Mouse (Mus musculus) forebrain, embryonic 16.5 days (tissue): ENCODE data around the gene Sorl1. TPM values are rescaled to one million over a fixed set of nuclear protein-coding genes. Genes with fewer than 3 reads are reported as not detected.

Source experiments
- ATAC-seq: fragments of 200-750 bp; cut with Nextera tagmentation; 2 replicates; pipeline ENCODE4 v1.8.0; 2017; ENCODE audit warnings: mild to moderate bottlenecking, moderate library complexity
- H3K27ac ChIP-seq: fragments of 300-500 bp; sonication (generic); 2 replicates; pipeline ENCODE4 v1.5.1; 2014; ENCODE audit warnings: low read length, control low read depth
- H3K27me3 ChIP-seq: fragments of 300-500 bp; sonication (generic); replicated peaks from 2 replicates; pipeline ENCODE4 v1.6.1; 2014; ENCODE audit warnings: low read length; ENCODE audit not compliant: control insufficient read depth, insufficient read depth
- H3K36me3 ChIP-seq: fragments of 300-500 bp; sonication (generic); 2 replicates; pipeline ENCODE4 v1.6.1; 2014; ENCODE audit not compliant: control insufficient read depth, insufficient read depth
- H3K4me1 ChIP-seq: fragments of 300-500 bp; sonication (generic); replicated peaks from 2 replicates; pipeline ENCODE4 v1.6.1; 2014; ENCODE audit warnings: low read length; ENCODE audit not compliant: control insufficient read depth, insufficient read depth
- H3K4me2 ChIP-seq: fragments of 300-500 bp; sonication (generic); 2 replicates; pipeline ENCODE4 v1.6.1; 2014; ENCODE audit warnings: mild to moderate bottlenecking, low read length, control low read depth
- H3K4me3 ChIP-seq: fragments of 300-500 bp; sonication (generic); replicated peaks from 2 replicates; pipeline ENCODE4 v1.5.1; 2014; ENCODE audit warnings: mild to moderate bottlenecking, low read length, control low read depth
- H3K9ac ChIP-seq: fragments of 300-500 bp; sonication (generic); replicated peaks from 2 replicates; pipeline ENCODE4 v1.6.1; 2014; ENCODE audit warnings: low read depth, low read length, control low read depth
- H3K9me3 ChIP-seq: fragments of 300-500 bp; sonication (generic); 2 replicates; pipeline ENCODE4 v1.6.1; 2016; ENCODE audit warnings: low read length; ENCODE audit not compliant: control insufficient read depth
- WGBS: fragments of 180-500 bp; shearing (Covaris S2); extraction: QIAGEN DNeasy Blood & Tissue Kit; methylation state at CpG from one replicate; pipeline ENCODE4 v1.1.7; 2014; 5-methylcytosine and 5-hydroxymethylcytosine counted together
- polyA plus RNA-seq: library from polyadenylated mRNA; unstranded; fragments of >200 nt; fragmentation: Nextera tagmentation; extraction: Ambion mirVana; gene quantifications from 2 replicates; pipeline ENCODE4 v1.2.1, GENCODE M21; 2015

Gene Sorl1
- polyA plus RNA-seq, 1 experiment from 2014 or later: 14.6 TPM

DNA sequence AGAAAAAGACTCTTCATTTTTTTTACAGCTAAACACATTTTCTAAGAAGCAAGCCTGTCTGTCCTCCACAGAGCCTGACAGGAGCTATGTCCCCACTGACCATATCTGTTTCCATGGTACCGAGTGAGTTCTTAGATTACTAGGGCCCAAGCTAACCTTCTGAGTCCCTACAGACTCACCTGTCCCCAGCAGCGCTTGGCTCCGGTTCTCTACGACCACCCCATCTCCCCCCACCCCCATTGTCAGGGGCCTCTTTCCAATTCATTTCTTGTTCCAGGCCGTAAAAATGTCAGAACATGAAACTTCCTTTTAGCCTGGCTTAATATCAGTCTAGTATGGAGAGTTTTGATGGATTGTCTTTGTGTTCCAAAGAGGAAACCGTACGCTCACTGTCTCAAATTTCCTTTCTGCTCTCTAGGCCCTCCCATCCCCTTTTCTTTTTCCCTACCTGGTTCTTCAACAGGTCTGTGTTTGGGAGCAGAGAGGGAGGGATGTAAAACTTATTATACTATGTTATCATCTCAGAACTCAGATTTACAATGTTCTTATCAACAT, 171.4 kb downstream of the Sorl1 start:
- no peaks in the 10 kb centered on the region for H3K36me3 ChIP-seq
- H3K4me2 ChIP-seq: peak overlapping the region; percentile 80
- peak overlapping the region; percentile 95 for H3K27ac ChIP-seq
- peak overlapping the region; percentile 60 for H3K9ac ChIP-seq
- H3K4me1 ChIP-seq: peaks cover 46% of the 10 kb centered on the region
- H3K9me3 ChIP-seq: no peaks in the 10 kb centered on the region
- no peaks in the 10 kb centered on the region for H3K27me3 ChIP-seq
- H3K4me3 ChIP-seq: no peak overlapping the region
- WGBS: 64% methylated on average over 7 of the region's 7 CpGs
- ATAC-seq: no peak

DNA sequence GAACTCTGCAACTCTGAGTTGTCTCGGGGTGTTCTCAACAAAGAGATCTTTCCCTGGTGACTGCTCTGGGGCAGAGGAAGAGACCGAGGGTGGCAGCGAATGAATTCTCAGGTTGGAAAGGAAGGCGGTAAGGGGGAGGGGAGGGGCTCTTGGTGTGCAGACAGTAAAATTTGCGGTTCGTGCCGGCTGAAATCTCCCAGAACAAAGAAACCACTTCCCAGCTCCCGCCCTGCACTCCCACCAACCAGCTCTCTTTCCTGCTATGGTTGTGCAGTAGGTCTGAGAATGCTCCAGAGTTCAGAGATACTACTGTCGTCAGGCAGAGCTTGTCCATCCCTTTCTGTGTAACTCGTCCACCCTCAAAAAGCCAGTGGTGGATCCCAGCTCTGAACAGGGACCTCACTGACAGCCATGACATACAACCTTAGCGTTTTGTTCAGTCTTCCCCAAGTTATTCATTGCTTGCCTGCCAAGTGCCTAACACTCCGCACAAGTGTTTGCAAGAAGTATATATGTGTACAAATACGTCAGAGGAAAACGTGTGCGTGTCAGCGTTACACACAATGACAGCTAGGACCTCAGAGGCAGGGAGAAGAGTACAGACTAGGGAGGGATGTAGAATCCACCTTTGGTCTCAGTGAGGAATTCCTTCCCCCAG, 172.5 kb downstream of the Sorl1 start:
- Histone ChIP-seq H3K4me3 (peak overlapping the region; percentile 49), H3K9me3 (no peaks in the 10 kb centered on the region), H3K36me3 (no peaks in the 10 kb centered on the region), H3K9ac (peak overlapping the region; percentile 60), H3K27ac (peak overlapping the region; percentile 95), H3K4me2 (peak overlapping the region; percentile 80), H3K27me3 (no peaks in the 10 kb centered on the region), H3K4me1 (peaks cover 46% of the 10 kb centered on the region)
- ATAC-seq: peak; percentile 66
- WGBS: 5% methylated on average over 16 of the region's 16 CpGs

DNA sequence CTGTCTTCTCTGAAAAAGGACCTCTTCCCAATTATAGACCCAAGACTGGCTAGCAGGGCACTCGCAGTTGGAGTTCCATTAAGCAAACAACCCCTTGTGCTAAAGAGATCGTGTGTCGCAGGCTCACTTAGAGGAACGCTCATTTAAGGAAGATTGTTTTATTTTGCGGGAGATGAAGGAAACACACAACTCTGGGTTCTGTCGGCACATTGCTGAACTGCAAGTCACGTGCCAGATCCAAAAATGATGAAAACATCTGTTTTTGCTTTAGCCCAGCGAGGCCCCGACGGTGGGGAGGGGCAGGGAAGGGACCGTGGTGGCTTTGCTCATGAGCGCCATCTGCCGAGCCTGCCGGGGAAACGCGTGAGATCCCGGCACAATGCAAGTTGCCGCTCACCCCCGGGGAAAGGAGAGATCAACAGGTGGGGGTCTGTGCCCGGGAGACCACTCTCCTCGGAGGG, 173.1 kb downstream of the Sorl1 start:
- peak overlapping the region; percentile 60 for H3K9ac ChIP-seq
- H3K36me3 ChIP-seq: no peaks in the 10 kb centered on the region
- peaks cover 46% of the 10 kb centered on the region for H3K4me1 ChIP-seq
- peak overlapping the region; percentile 80 for H3K4me2 ChIP-seq
- peak; percentile 80 for ATAC-seq
- peak overlapping the region; percentile 49 for H3K4me3 ChIP-seq
- no peaks in the 10 kb centered on the region for H3K9me3 ChIP-seq
- H3K27me3 ChIP-seq: no peaks in the 10 kb centered on the region
- peak overlapping the region; percentile 95 for H3K27ac ChIP-seq
- under 1% methylated on average over 21 of the region's 21 CpGs for WGBS

DNA sequence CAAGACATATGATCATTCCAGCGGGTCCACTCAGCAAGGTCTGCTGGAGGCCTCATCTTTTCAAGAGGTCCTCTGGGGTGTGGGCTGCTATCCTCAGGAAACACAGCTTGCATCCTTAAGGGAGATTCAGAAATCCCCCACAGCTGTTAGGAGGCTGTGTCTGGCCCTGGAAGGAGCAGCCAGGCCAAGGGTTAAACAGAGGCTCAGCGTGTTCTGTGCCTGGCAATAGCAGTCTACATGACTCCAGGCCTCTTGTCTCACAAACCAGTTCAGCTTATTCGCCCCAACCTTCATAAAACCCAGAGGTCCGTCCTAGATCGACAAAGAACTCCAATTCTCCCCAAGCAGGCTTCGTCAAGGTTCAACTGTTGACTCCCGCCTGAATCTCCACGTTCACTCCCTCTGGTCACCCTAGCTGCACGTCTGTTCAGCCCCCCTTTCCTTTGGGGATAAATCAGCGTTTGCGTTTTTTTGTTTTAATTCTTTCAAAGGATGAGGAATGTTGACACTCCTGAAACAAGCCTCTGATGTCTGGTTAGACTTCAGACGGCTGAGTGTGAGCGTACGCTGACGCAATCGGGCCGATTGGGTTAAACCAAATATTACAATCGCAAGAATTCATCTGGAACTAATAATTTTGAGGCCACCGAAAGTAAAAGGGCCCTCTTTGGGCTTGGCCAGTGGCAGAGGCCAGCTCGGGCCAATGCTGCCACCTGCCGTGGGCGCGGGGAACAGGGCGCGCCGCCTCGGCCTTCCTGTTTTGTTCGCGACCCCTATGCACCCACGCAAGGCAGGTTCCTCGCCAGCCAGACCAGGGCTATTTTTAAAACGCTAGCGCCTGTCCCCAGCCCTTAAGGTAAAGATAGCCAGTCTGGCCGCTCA, 173.7 kb downstream of the Sorl1 start:
- Histone ChIP-seq H3K36me3 (no peaks in the 10 kb centered on the region), H3K9ac (peak overlapping the region; percentile 60), H3K27ac (peak overlapping the region; percentile 95), H3K4me3 (peak overlapping the region; percentile 49), H3K4me2 (peak overlapping the region; percentile 80), H3K9me3 (no peaks in the 10 kb centered on the region), H3K27me3 (no peaks in the 10 kb centered on the region), H3K4me1 (peaks cover 46% of the 10 kb centered on the region)
- peak; percentile 79 for ATAC-seq
- WGBS: 2% methylated on average over 34 of the region's 34 CpGs

DNA sequence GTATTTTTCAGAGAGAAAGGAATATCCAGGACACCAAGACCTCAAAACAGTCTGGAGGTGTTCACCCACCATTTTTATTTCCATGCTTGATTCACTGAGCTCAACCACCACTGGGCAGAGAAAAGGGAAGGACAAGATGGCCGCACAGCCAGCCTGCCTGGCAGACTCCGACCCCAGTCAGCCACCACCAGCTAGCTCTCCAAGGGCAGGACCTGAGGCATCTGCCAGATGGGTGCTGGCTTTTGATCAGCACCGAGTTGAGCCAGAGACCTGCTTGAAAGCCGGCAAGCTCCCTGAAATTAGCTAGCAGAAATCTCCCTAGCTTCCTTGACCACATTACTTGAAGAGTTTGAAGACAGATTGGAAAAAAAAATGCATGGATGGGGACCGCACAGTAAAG, 174.6 kb downstream of the Sorl1 start:
- Histone ChIP-seq H3K27ac (peak overlapping the region; percentile 95), H3K9ac (peak overlapping the region; percentile 60), H3K9me3 (no peaks in the 10 kb centered on the region), H3K4me1 (peaks cover 46% of the 10 kb centered on the region), H3K36me3 (no peaks in the 10 kb centered on the region), H3K4me2 (0 out of 2 replicates have a peak overlapping the region, but pooled peaks have one; percentile 80), H3K4me3 (no peak overlapping the region), H3K27me3 (no peaks in the 10 kb centered on the region)
- ATAC-seq: no peak
- 60% methylated on average over 5 of the region's 5 CpGs for WGBS

DNA sequence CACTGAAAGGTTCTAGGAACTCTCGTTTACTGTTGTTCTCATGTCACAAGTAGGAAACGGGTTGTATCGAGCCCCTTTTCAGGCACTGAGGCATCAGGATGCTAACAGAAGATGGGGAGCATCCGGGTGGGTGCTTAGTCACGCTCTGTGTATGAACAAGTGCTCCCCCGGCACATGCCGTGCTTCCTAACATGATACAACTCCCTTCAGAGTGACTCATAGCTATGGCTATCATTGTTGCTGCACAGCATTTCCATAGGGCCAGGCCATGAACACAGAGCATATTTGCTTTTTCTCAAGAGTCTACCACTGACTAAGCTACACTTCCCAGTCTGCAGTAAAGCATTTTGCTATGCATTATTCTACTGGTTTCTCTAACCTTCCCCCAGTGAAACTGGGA, 179.1 kb downstream of the Sorl1 start:
- peaks cover 16% of the 10 kb centered on the region for H3K4me1 ChIP-seq
- no peaks in the 10 kb centered on the region for H3K36me3 ChIP-seq
- H3K9me3 ChIP-seq: no peaks in the 10 kb centered on the region
- no peak overlapping the region for H3K27ac ChIP-seq
- no peak for ATAC-seq
- no peak overlapping the region for H3K4me3 ChIP-seq
- no peaks in the 10 kb centered on the region for H3K27me3 ChIP-seq
- H3K9ac ChIP-seq: no peak overlapping the region
- 97% methylated on average over 7 of the region's 7 CpGs for WGBS
- H3K4me2 ChIP-seq: no peak overlapping the region

DNA sequence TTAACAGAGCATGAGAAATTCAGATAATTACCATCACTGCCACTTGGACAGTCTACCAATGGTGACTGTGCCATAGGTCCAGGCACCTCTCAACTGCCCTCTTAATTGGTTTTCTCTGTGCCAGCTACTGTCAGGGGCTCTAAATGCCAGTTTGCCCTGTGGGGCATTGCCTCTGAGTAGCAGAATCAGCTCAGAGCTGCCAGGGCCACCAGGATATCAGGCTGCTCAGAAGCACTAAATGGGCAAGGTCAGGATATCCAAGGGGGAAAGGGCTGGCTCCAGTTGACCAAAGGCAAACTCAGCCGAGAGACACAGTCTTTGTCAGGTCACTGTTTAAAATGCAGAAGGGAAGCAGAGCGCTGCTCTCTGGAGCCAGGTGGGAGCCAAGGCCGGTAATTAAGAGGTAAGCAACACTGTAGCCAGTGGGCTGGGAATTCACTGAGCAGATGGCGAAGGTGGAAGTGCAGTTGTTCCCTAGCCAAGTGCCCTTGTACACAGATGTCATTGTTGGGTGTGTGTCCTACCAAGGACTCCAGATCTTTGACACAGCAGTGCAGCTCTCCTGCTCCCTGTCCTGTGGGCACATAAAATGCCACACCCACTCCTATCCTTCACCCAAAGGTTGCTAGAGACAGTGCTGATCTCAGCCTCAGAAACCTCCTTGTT, 181.0 kb downstream of the Sorl1 start:
- WGBS: 36% methylated on average over 4 of the region's 4 CpGs

DNA sequence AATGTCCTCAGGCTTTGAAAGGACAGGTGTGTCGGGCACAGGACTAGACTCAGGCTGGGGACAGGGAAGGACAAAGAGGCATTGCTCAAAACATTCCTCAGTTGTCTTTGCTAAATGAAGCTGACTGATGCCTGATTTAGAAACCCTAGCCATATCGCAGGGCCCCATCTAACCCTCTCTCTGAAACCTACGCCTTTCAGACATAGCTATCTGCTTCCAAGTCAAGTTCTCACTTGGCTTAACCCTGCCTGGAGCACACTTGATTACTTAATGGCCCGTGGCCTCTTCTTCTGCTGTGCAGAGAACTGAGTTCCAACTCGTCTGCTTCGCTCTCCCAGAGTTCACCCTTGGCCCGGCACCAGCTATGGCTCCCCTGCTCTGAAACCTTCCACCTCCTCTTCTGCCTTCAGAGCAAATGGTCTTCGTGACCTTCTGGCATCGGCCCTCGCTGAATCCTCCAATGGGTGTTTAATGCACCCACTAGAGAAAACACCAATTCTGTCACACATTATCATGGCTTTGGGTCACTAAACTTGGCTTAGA, 183.7 kb downstream of the Sorl1 start:
- ATAC-seq: no peak
- Histone ChIP-seq H3K4me3 (no peak overlapping the region), H3K27me3 (no peaks in the 10 kb centered on the region), H3K9ac (no peak overlapping the region), H3K27ac (peak overlapping the region; percentile 36; the same call in 1 of the 2 replicates), H3K4me2 (no peak overlapping the region), H3K4me1 (peaks cover 41% of the 10 kb centered on the region), H3K36me3 (no peaks in the 10 kb centered on the region), H3K9me3 (no peaks in the 10 kb centered on the region)
- WGBS: 73% methylated on average over 10 of the region's 10 CpGs

More for the DNA sequence above, 181.0 kb downstream of the Sorl1 start:
- Histone ChIP-seq H3K27me3 (no peaks in the 10 kb centered on the region), H3K36me3 (no peaks in the 10 kb centered on the region), H3K9ac (no peak overlapping the region), H3K27ac (peak overlapping the region; percentile 72; the same call in 1 of the 2 replicates), H3K4me2 (no peak overlapping the region), H3K4me3 (no peak overlapping the region), H3K9me3 (no peaks in the 10 kb centered on the region), H3K4me1 (peaks cover 22% of the 10 kb centered on the region)
- ATAC-seq: peak; percentile 51
